Mouse (Mus musculus): ENCODE data around the gene Ankmy1. TPM values are rescaled to one million over a fixed set of nuclear protein-coding genes. Genes with fewer than 3 reads are reported as not detected.
A peak's percentile ranks its signal among the peaks of the same experiment; 100 is the strongest.

Gene Ankmy1
- total RNA-seq, 2 experiments from 2014 or later = 0.06 TPM; not detected in 1

DNA sequence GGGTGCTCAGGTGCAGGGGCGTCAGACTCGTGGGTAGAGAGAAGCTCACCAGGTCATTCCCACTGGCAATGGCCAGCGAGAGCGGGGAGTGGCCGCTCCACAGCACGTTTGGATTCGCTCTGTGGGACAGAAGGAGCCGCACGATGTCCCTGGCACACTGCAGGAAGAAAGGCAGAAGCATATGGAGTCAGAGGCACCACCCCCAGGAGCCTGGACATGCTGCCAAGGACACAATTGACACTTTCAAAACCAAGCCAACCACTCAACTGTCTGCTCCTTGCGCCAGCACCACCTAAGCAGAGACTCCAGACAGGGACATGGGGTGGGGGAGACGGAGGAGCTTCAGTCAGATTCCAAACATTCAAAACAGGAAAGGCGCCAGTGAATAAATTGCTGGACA is 23.4 kb downstream of the Ankmy1 start:
- intact Hi-C loops (cut with DNase I) = no loop called here
- no peak overlapping the region for H3K4me3 ChIP-seq
- DNase-seq = no peak
- H3K27ac ChIP-seq = no peak overlapping the region
- no peak for TF ChIP-seq CTCF (IDR thresholded peaks at IDR 0.05)

DNA sequence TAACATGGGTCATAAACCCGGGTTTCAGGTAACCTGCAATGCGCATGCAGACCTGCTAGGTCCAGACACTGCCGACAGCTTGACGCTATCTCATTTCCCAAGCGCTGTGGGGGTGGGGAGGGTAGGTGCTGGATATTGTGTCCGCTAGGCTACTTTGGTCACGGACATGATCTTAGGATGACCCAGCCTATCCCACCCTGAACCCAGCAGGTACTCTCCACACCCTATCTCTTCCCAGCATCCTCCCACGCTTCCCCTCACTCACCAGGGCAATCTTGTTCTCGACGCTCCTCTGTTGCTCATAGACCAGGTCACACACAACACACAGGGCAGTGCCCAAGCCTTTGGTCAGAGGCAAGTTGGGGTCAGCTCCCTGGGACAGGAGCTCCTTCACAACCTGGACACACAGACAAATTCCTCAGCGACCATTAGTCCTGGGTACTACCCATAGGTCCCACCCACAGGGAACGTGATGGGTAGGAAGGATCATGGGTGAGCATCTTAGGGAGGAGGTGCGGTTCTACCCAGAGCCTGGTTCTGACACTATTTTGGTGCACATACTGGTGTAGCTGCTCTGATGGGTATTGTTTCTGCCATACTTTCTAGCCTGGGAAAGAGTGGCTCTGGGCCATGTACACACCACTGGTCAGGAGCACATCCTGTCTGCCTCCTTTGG is 24.5 kb downstream of the Ankmy1 start:
- TF ChIP-seq CTCF (IDR thresholded peaks at IDR 0.05) = no peak
- Histone ChIP-seq H3K4me3 (no peak overlapping the region), H3K27ac (no peak overlapping the region)
- no peak for DNase-seq
- intact Hi-C loops (cut with DNase I) = no loop called here

DNA sequence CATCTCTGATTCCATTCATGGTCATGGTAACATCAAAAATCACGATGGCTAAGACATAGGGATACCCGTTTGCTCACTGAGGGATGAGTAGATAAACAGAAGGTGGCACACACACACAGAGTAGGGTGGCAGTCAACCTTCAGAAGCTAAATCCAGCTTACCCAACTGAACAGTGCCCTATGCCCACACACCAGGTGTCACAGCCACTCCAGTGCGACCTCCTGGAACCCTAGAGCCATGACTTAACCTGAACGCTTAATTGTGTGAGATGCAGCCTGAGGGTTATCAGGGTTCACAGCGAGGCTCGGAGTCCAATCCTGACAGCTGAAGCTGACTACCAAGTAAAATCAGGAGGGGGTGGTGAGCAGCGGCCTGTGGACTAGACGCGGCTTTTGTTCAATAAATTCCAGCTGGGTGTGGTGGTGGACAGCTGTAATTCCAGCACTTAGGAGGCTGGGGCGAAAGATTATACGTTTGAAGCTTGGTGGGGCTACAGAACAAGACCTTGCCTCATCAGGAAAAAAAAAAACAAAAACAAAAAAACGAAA is 25.2 kb downstream of the Ankmy1 start:
- intact Hi-C loops (cut with DNase I) = no loop called here
- no peak overlapping the region for H3K27ac ChIP-seq
- TF ChIP-seq CTCF (IDR thresholded peaks at IDR 0.05) = no peak
- no peak for DNase-seq
- H3K4me3 ChIP-seq = no peak overlapping the region

DNA sequence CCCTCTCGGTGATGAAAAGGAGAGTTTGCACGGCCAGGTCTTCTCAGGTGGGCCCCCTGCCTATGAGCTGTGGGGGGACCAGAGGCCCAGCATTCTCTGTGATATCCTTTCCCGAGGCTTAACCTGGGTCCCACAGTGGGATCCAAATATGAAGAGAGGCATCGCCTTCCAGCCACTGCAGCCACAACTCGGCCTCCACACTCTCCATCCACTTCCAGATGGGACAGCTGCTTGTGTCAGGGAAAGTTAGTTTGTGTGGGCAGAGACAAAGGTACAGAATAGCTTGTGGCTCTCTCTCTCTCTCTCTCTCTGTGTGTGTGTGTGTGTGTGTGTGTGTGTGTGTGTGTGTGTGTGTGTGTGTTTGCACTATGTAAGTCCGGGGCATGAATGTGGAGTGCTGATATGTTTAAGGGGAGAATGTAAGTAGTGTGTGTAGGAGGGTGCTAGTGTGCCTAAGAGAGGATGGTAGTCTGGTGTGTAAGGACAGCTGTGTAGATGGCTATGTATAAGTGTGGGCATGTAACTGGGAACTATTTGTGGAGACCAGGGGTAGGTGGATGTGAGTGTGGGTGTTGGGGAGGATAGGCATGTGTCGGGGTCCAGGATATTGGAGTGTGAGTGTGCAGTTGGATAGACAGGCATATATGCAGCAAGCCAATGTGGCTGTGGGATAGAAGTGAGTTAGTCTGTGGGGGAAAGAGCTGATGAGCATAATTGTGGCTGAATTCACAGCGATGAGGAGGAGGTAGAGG is 27.2 kb downstream of the Ankmy1 start:
- Histone ChIP-seq H3K4me3 (no peak overlapping the region), H3K27ac (no peak overlapping the region)
- no peak for TF ChIP-seq CTCF (IDR thresholded peaks at IDR 0.05)
- DNase-seq = no peak
- intact Hi-C loops (cut with DNase I) = no loop called here

DNA sequence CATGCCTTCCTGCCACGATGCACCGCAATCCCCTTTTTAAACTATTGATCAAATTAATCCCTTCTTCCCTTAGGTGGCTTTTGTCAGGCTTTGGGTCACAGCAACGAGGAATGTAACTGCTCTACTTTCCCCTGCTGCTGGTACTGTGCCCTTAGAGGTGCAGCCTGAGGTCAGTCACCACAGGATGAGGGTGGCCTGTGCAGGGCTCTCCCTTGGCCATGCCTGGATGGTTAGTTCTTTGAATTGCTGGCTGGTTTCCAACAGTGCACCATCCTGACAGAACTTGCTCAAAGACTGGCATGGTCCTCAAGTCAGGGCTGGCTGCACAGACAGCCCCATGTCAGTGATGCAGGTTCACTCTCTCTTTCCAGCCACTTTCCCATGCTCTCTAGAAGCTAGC is 28.7 kb downstream of the Ankmy1 start:
- no peak for TF ChIP-seq CTCF (IDR thresholded peaks at IDR 0.05)
- no peak for DNase-seq
- intact Hi-C loops (cut with DNase I) = no loop called here
- no peak overlapping the region for H3K27ac ChIP-seq
- H3K4me3 ChIP-seq = no peak overlapping the region

DNA sequence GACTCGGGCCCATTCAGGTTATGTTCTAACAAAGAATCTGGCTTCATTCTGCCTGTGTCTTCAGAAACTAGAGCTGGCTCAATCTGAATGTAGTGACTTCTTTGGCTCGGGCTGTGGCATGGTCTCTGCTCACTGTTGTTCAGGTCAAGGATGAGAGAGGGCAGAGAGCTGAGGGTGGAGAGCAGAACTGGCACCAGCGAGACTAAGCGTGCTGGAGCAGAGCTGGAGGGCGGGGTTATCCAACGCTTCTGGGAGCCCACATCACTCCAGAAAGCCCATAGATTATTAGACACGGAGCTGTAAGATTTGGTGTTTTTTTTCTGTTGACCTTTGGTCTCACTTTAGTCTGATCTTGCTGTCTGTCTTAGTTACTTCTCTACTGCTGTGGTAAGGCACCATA is 30.0 kb downstream of the Ankmy1 start:
- Histone ChIP-seq H3K4me3 (no peak overlapping the region), H3K27ac (no peak overlapping the region)
- intact Hi-C loops (cut with DNase I) = no loop called here
- no peak for TF ChIP-seq CTCF (IDR thresholded peaks at IDR 0.05)
- no peak for DNase-seq

DNA sequence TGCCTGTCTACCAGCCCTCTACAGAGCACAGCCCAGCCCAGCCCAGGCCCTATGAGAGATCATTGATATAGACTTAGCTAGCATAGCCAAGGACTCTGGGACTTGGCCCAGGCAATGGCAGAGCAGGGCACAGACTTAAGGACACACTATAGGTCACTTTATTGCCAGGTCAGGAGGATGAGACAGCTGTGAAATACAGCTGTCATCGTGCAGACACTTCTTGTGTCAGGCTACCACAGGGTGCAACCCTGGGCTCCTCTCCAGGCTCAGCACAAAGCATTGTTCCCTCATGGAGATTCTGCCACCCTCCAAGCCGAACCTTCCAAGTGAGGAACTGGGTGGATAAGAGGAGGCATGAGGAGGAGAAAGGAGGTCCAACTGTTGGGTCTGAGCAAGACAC is 32.7 kb downstream of the Ankmy1 start:
- TF ChIP-seq CTCF (IDR thresholded peaks at IDR 0.05) = no peak

DNA sequence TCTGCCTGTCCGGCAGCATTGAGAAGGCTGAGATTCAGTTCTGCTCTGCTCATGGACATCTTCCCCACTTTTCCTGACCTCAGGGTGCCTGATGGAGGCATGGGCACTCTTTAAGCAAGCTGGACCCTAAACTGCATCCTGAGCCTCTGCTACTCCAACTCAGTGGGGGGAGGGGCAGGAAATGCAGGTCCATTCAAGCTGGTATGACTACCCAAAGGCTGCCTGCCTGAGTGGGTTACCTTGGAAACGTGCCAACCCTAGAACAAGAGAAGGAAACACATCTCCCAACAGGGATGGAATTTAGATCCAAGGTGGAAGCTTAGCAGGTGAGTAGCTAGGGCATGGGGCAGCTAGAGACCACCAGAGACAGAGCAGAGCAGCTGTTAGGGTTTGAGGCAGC is 36.5 kb downstream of the Ankmy1 start:
- no peak for TF ChIP-seq CTCF (IDR thresholded peaks at IDR 0.05)
- Histone ChIP-seq H3K27ac (no peak overlapping the region), H3K4me3 (no peak overlapping the region)
- intact Hi-C loops (cut with DNase I) = no loop called here
- DNase-seq = no peak

More for the DNA sequence above, 32.7 kb downstream of the Ankmy1 start:
- Histone ChIP-seq H3K4me3 (no peak overlapping the region), H3K27ac (no peak overlapping the region)
- intact Hi-C loops (cut with DNase I) = no loop called here
- no peak for DNase-seq

DNA sequence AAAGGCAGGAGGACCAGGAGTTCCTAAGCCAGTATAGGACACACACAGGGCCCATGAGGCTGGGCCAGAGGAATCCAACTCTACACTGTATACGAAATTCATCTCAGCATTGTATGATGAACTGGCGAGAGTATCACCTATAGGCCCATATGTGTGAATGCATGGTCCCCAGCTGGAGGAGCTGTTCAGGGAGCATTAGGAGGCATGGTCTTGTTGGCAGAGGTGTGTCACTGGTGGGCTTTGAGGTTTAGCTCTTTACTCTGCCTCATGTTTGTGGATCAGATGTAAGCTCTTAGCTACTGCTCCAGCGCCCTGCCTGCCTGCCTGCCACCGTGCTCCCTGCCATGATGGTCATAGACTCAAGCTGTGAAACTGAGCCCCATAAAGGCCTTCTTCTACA is 39.4 kb downstream of the Ankmy1 start:
- H3K4me3 ChIP-seq = no peak overlapping the region
- no peak for DNase-seq
- intact Hi-C loops (cut with DNase I) = no loop called here
- no peak for TF ChIP-seq CTCF (IDR thresholded peaks at IDR 0.05)
- H3K27ac ChIP-seq = no peak overlapping the region

DNA sequence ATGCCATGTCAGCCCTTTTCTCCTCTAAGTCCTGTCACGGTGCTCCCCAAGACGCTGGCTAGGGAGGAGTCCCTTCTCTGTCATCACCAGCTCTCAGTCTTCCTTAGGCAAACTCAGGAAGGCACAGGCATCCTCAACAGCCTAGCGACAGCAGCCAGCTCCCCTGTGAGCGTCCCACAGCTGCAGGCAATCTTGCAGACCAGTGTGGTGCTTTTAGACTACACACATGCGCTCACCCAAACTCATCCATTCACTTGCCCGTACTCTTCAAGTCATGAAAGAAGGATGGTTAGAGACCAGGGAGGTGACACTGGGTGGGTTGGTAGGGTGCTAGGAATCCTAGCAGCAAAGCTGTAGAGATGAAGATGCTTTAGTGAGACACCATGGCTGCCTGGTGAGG is 41.2 kb downstream of the Ankmy1 start:
- no peak for TF ChIP-seq CTCF (IDR thresholded peaks at IDR 0.05)
- Histone ChIP-seq H3K4me3 (no peak overlapping the region), H3K27ac (peak overlapping the region; percentile 69; the same call in 1 of the 2 replicates)
- intact Hi-C loops (cut with DNase I) = no loop called here
- DNase-seq = no peak

DNA sequence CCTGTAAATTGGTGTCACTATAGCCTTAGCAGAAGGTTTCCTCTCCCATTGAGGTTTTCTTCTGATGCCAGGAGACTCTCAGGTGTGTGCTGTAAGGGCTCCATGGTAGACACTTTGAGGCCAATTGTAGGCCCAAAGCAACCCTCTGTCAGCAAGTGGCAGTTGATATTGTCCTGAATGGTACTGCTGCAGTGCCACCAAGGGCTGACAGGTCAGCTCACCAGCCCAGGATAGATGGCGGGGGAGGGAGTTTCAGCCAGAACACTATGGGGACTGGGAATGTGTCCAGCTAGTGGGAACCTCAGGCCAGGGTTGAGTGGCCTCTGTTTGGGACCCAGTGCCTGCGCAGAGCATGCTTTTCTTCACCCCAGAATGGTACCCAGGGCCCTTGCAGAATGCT is 50.3 kb downstream of the Ankmy1 start:
- no peak for DNase-seq
- peak overlapping the region; percentile 5; the same call in 1 of the 2 replicates for H3K27ac ChIP-seq
- no peak for TF ChIP-seq CTCF (IDR thresholded peaks at IDR 0.05)
- intact Hi-C loops (cut with DNase I) = no loop called here
- no peak overlapping the region for H3K4me3 ChIP-seq

DNA sequence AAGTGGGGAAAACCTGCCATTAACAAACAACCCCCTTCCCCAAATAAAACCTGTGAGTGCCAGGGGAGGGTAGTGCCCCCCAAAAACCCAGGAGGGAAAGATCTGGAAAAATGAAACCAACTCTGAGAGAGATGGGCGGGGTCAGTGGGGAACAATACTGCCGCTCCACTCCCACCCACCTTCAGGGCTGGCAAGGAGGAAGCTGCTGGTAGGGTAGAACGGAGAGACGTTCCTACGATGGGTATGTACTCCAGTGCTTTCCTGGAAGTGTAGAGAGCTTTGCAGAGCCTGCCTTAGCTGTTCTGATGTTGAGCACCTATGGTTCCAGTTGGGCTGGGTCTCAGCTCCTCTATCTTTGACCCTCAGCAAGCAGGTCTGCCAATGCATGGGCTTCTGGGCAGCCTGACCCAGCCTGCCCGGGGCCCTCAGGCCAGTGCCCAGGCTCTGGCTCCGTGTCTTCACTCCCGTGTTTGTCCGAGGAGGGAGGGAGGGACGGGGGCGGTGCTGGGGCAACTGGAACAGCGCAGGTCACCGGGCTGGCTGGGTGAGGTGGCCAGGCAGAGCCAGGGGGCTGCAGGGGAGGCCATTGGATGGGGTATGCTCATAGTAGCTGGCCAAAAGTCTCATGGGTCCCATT is 52.6 kb downstream of the Ankmy1 start:
- intact Hi-C loops (cut with DNase I) = no loop called here
- Histone ChIP-seq H3K4me3 (0 out of 2 replicates have a peak overlapping the region, but pooled peaks have one; percentile 3), H3K27ac (peak overlapping the region; percentile 16; the same call in 1 of the 2 replicates)
- peak; percentile 45 for DNase-seq
- TF ChIP-seq CTCF (IDR thresholded peaks at IDR 0.05) = no peak

DNA sequence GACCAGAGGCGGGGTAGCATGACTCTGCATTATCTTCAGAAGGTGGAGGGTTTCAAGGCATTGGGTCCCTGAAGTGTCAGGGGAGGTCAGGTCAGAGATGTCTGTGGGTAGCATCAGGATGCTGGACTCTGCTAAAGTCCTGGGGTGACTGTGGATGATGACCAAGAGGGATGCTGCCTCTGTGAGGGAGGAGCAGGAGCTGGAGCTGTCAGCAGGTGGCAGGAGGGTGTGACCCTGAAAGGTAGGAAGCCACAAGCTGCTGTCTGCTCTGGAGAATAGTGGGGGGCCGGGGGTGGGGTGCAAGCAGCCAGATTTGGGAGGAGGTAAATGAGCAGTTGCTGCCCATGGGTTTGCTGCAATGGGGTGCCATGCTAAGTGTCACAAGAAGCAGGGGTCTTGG is 53.2 kb downstream of the Ankmy1 start:
- Histone ChIP-seq H3K4me3 (0 out of 2 replicates have a peak overlapping the region, but pooled peaks have one; percentile 3), H3K27ac (peak overlapping the region; percentile 12; the same call in 1 of the 2 replicates)
- TF ChIP-seq CTCF (IDR thresholded peaks at IDR 0.05) = no peak
- intact Hi-C loops (cut with DNase I) = no loop called here
- no peak for DNase-seq
